ENCODE assay signal across 8 mouse cellular contexts in the genomic region with DNA sequence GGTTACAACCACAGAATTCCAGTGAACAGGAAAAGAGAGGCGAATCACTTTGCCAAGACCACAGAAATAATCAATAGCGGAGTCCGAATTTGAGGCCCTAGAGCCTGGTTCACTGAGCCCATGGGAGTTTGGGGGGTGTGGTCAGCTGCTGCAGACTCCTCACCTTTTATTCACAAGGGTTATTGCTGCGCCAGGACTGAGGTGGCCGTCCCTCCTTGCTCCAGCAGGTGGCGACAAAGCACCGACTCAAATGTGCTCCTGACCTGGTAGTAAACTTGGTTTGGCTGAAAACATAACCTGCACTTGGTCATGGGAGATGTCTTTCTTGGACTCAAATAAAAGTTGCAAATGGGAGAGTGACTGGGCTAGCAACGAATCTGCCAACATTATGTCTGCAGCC. TPM values are rescaled to one million over a fixed set of nuclear protein-coding genes. Genes with fewer than 3 reads are reported as not detected.
DNase-seq lines count a peak whose midpoint lies in the region; ATAC-seq and TF ChIP-seq lines count a peak whose summit lies in the region.

No protein-coding gene starts in this region.

- H3K36me3 ChIP-seq in midbrain, embryonic 10.5 days: peaks cover 7% of the 10 kb centered on the region; the same call in 1 of the 2 replicates
- H3K36me3 ChIP-seq in midbrain, embryonic 16.5 days (ENCODE audit: control insufficient read depth, insufficient read depth, low read length): peaks cover 4% of the 10 kb centered on the region
- no peaks in the 10 kb centered on the region for H3K36me3 ChIP-seq in limb, embryonic 11.5 days (ENCODE audit: control insufficient read depth, insufficient read depth, low read length)

- 6% methylated on average over 8 of the region's 8 CpGs for WGBS in midbrain, embryonic 10.5 days
- 5% methylated on average over 8 of the region's 8 CpGs for WGBS in midbrain, embryonic 16.5 days
- WGBS in limb, embryonic 11.5 days: 11% methylated on average over 8 of the region's 8 CpGs

- H3K27me3 ChIP-seq in midbrain, embryonic 10.5 days (ENCODE audit: low read depth, poor library complexity, severe bottlenecking): no peaks in the 10 kb centered on the region
- no peaks in the 10 kb centered on the region for H3K27me3 ChIP-seq in midbrain, embryonic 16.5 days (ENCODE audit: control insufficient read depth, insufficient read depth, low read depth, low read length)
- no peaks in the 10 kb centered on the region for H3K27me3 ChIP-seq in limb, embryonic 11.5 days (ENCODE audit: control insufficient read depth, insufficient read depth, low read length)

- H3K27ac ChIP-seq in midbrain, embryonic 10.5 days (replicated peaks): no peak overlapping the region
- no peak overlapping the region for H3K27ac ChIP-seq in midbrain, embryonic 16.5 days (ENCODE audit: low read length)
- no peak overlapping the region for H3K27ac ChIP-seq in cortical plate, adult 2 months (ENCODE audit: insufficient read depth, low read length)
- H3K27ac ChIP-seq in limb, embryonic 11.5 days (replicated peaks; ENCODE audit: low read depth, low read length): no peak overlapping the region

- peak; percentile 82 for DNase-seq in midbrain, embryonic 10.5 days (ENCODE audit: low spot score)
- peak; percentile 66 to 74 for DNase-seq in gastrocnemius, postnatal 4 days (ENCODE audit: low spot score in 2 of 2)
- DNase-seq in kidney, adult 8-10 months: peak; percentile 70 to 90
- DNase-seq in limb, embryonic 11.5 days (ENCODE audit: low spot score): peak; percentile 92
- DNase-seq in naive thymus-derived CD4-positive, alpha-beta T cell, adult 2 months (ENCODE audit: low read depth): peak; percentile 68
- DNase-seq in spleen, postnatal 4 days (ENCODE audit: low spot score in 2 of 2): peak; percentile 62 to 89

- no peak for ATAC-seq in midbrain, embryonic 16.5 days
- ATAC-seq in limb, embryonic 11.5 days (ENCODE audit: insufficient number of reproducible peaks, low FRiP score, low TSS enrichment, low read depth): peak; percentile 54; the same call in 1 of the 2 replicates

- H3K4me2 ChIP-seq in midbrain, embryonic 16.5 days (ENCODE audit: low read length): no peak overlapping the region
- no peak overlapping the region for H3K4me2 ChIP-seq in limb, embryonic 11.5 days (ENCODE audit: low read depth, severe bottlenecking)

- no peaks in the 10 kb centered on the region for H3K9me3 ChIP-seq in midbrain, embryonic 10.5 days (replicated peaks)
- H3K9me3 ChIP-seq in midbrain, embryonic 16.5 days (replicated peaks; ENCODE audit: control insufficient read depth, low read length, poor library complexity, severe bottlenecking): no peaks in the 10 kb centered on the region
- H3K9me3 ChIP-seq in limb, embryonic 11.5 days (ENCODE audit: control insufficient read depth, low read length): no peaks in the 10 kb centered on the region

- 0 out of 2 replicates have a peak, but pooled peaks cover 3% of the 10 kb centered on the region for H3K4me1 ChIP-seq in midbrain, embryonic 10.5 days
- no peaks in the 10 kb centered on the region; the same call in 1 of the 2 replicates for H3K4me1 ChIP-seq in midbrain, embryonic 16.5 days (ENCODE audit: control insufficient read depth, insufficient read depth, low read length)
- H3K4me1 ChIP-seq in cortical plate, adult 2 months (ENCODE audit: control insufficient read depth, insufficient read depth, low read length): no peaks in the 10 kb centered on the region
- H3K4me1 ChIP-seq in limb, embryonic 11.5 days (ENCODE audit: control insufficient read depth, insufficient read depth, low read length): no peaks in the 10 kb centered on the region

- TF ChIP-seq POLR2A in cortical plate, adult 2 months (IDR thresholded peaks at IDR 0.05; ENCODE audit: extremely low read depth, insufficient read depth, low read length): no peak

- peak; percentile 87 for TF ChIP-seq CTCF in cortical plate, adult 2 months (IDR thresholded peaks at IDR 0.05; ENCODE audit: extremely low read depth, insufficient read depth, low read length)

- no peak overlapping the region for H3K9ac ChIP-seq in midbrain, embryonic 16.5 days (ENCODE audit: low read depth, low read length)
- no peak overlapping the region for H3K9ac ChIP-seq in limb, embryonic 11.5 days (ENCODE audit: low read length)

- H3K4me3 ChIP-seq in midbrain, embryonic 10.5 days: no peak overlapping the region
- no peak overlapping the region for H3K4me3 ChIP-seq in midbrain, embryonic 16.5 days (ENCODE audit: low read depth, low read length)
- H3K4me3 ChIP-seq in cortical plate, adult 2 months (ENCODE audit: insufficient read depth, low read length): no peak overlapping the region
- no peak overlapping the region for H3K4me3 ChIP-seq in limb, embryonic 11.5 days (ENCODE audit: low read depth, low read length)

RNA-seq across cellular contexts. Expression of a gene that starts 27.2 kb away (rescaled TPM):
- polyA plus RNA-seq in midbrain, embryonic 10.5 days (2016; fragmentation: Nextera tagmentation; extraction: Ambion mirVana): not detected in 2 replicates
- polyA plus RNA-seq in midbrain, embryonic 16.5 days (2015; fragmentation: Nextera tagmentation; extraction: Ambion mirVana): not detected in 2 replicates
- polyA plus RNA-seq in cortical plate, adult 2 months (2012; rRNA removed): not detected in 2 replicates
- total RNA-seq in gastrocnemius, postnatal 4 days (2021): not detected
- polyA plus RNA-seq in limb, embryonic 11.5 days (2014; fragmentation: Nextera tagmentation; extraction: Ambion mirVana): not detected in 2 replicates

RNA-seq across cellular contexts. Expression of a gene that starts 36.4 kb away (rescaled TPM):
- polyA plus RNA-seq in midbrain, embryonic 10.5 days (2016; fragmentation: Nextera tagmentation; extraction: Ambion mirVana): 10.1 and 13.1 TPM in 2 replicates
- 15.4 and 15.5 TPM in 2 replicates for polyA plus RNA-seq in midbrain, embryonic 16.5 days (2015; fragmentation: Nextera tagmentation; extraction: Ambion mirVana)
- 3.2 and 3.6 TPM in 2 replicates for polyA plus RNA-seq in cortical plate, adult 2 months (2012; rRNA removed)
- total RNA-seq in gastrocnemius, postnatal 4 days (2021): 1 to 10 TPM; 8.3 to 9.6 TPM
- polyA plus RNA-seq in limb, embryonic 11.5 days (2014; fragmentation: Nextera tagmentation; extraction: Ambion mirVana): 9.0 and 10.4 TPM in 2 replicates
